Comparison of ENCODE assay signal across 13 mouse cellular contexts in the genomic region with DNA sequence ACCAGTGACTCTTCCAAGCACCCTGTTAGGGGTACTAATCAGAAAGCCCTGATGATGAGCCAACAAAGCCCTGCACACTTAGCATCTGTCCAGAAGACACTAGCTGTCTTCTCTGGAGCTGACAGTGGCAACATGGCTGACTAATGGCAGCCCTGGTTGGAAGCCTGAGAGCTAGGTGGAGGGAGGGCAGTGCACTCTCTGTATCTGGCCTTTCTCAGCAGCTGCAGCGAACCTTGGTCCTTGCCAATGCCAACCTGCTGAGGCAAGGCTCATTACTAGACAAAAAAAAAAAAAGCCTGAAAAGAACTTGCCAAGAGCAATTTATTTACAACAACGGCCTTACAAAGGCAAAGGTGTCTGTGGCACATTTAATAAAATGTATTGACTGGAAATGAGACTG. TPM values are rescaled to one million over a fixed set of nuclear protein-coding genes. Genes with fewer than 3 reads are reported as not detected.
DNase-seq lines count a peak whose midpoint lies in the region.
"Had no signal": no experiment of that assay in that cellular context is flagged by ENCODE, and none has a peak within 500 bp of the region (broad histone marks: within the 10 kb centered on the region; RNA-seq: fewer than 3 reads in every experiment).

No protein-coding gene starts in this region.

- peak; percentile 35 to 56 for DNase-seq in adrenal gland, postnatal 36 days
- no peak for DNase-seq in adrenal gland, postnatal 4 days (ENCODE audit: low spot score in 2 of 2)
- DNase-seq in kidney, postnatal 14 days: peak; percentile 35
- DNase-seq in kidney, postnatal 4 days: no peak
- DNase-seq in MN1 (ENCODE audit: low spot score): peak; percentile 72
- DNase-seq in kidney, postnatal 36 days: peak; percentile 58 to 60
- DNase-seq in layer of hippocampus, adult 18-20 months (ENCODE audit: low spot score in 2 of 2): no peak
- DNase-seq: forebrain, postnatal 0 days; gastrocnemius, postnatal 14 days; heart, adult 18-20 months; heart, postnatal 14 days; thymus, postnatal 14 days had no signal

RNA-seq across cellular contexts. Expression of gene Polr1c, which starts 4.2 kb away (rescaled TPM):
- 100 to 1,000 TPM in 1 of 2 experiments, 10 to 100 TPM in 1; 97.8 to 119 TPM for total RNA-seq in adrenal gland, postnatal 36 days (2021)
- 100 to 1,000 TPM; 101 to 108 TPM for total RNA-seq in adrenal gland, postnatal 4 days (2021)
- 10 to 100 TPM; 36.0 to 38.5 TPM for total RNA-seq in layer of hippocampus, adult 18-20 months (2021)

RNA-seq across cellular contexts. Expression of gene Yipf3, which starts 4.3 kb away (rescaled TPM):
- total RNA-seq in adrenal gland, postnatal 36 days (2021): 100 to 1,000 TPM; 137 to 176 TPM
- 100 to 1,000 TPM; 137 to 139 TPM for total RNA-seq in adrenal gland, postnatal 4 days (2021)
- total RNA-seq in layer of hippocampus, adult 18-20 months (2021): 10 to 100 TPM; 85.0 to 99.1 TPM

RNA-seq across cellular contexts. Expression of gene Lrrc73, which starts 9.7 kb away (rescaled TPM):
- 1 to 10 TPM; 5.4 to 8.9 TPM for total RNA-seq in adrenal gland, postnatal 36 days (2021)
- total RNA-seq in adrenal gland, postnatal 4 days (2021): 1 to 10 TPM; 6.3 to 7.3 TPM
- 10 to 100 TPM; 62.4 to 68.0 TPM for total RNA-seq in layer of hippocampus, adult 18-20 months (2021)
- total RNA-seq: common myeloid progenitor, adult 5-6 weeks had no signal

RNA-seq across cellular contexts. Expression of gene Tjap1, which starts 39.2 kb away (rescaled TPM):
- total RNA-seq in adrenal gland, postnatal 36 days (2021): 10 to 100 TPM; 46.1 to 49.9 TPM
- total RNA-seq in adrenal gland, postnatal 4 days (2021): 10 to 100 TPM; 68.8 to 75.3 TPM
- total RNA-seq in layer of hippocampus, adult 18-20 months (2021): 10 to 100 TPM; 44.1 to 47.2 TPM

RNA-seq across cellular contexts. Expression of gene Xpo5, which starts 41.0 kb away (rescaled TPM):
- total RNA-seq in adrenal gland, postnatal 36 days (2021): 10 to 100 TPM; 81.4 to 87.7 TPM
- 10 to 100 TPM; 72.0 to 74.6 TPM for total RNA-seq in adrenal gland, postnatal 4 days (2021)
- 10 to 100 TPM; 46.6 to 47.2 TPM for total RNA-seq in layer of hippocampus, adult 18-20 months (2021)

Comparison
In these comparisons a context has a peak if more than half of its experiments do, and no peak if none do; other contexts are left out.
1. DNase-seq: peak in adrenal gland, postnatal 36 days (2 of 2), kidney, postnatal 14 days (single experiment), MN1 (single experiment) and kidney, postnatal 36 days (2 of 2); none in adrenal gland, postnatal 4 days (0 of 2), kidney, postnatal 4 days (0 of 2) and layer of hippocampus, adult 18-20 months (0 of 2).
2. RNA of gene Lrrc73, which starts 9.7 kb away (total RNA-seq): 62.4 to 68.0 TPM in layer of hippocampus, adult 18-20 months; 5.4 to 8.9 TPM in adrenal gland, postnatal 36 days and 6.3 to 7.3 TPM in adrenal gland, postnatal 4 days; every median in the first group is over 4 times any median in the second.